Mouse (Mus musculus) hindbrain, embryonic 15.5 days (tissue): ENCODE data around the gene Slc17a4. TPM values are rescaled to one million over a fixed set of nuclear protein-coding genes. Genes with fewer than 3 reads are reported as not detected.

Source experiments
- ATAC-seq: fragments of 200-750 bp; cut with Nextera tagmentation; 2 replicates; pipeline ENCODE4 v1.8.0; 2017; ENCODE audit warnings: low read depth, moderate number of reproducible peaks, moderate TSS enrichment; ENCODE audit not compliant: low FRiP score
- H3K27ac ChIP-seq: fragments of 300-500 bp; sonication (generic); replicated peaks from 2 replicates; pipeline ENCODE4 v1.5.1; 2015; ENCODE audit warnings: mild to moderate bottlenecking, inconsistent platforms
- H3K27me3 ChIP-seq: fragments of 300-500 bp; sonication (generic); 2 replicates; pipeline ENCODE4 v1.6.1; 2015; ENCODE audit warnings: control low read depth, inconsistent platforms
- H3K36me3 ChIP-seq: fragments of 300-500 bp; sonication (generic); 2 replicates; pipeline ENCODE4 v1.6.1; 2015; ENCODE audit warnings: control low read depth, inconsistent platforms
- H3K4me1 ChIP-seq: fragments of 300-500 bp; sonication (generic); replicated peaks from 2 replicates; pipeline ENCODE4 v1.6.1; 2015; ENCODE audit warnings: control low read depth, inconsistent platforms
- H3K4me2 ChIP-seq: fragments of 300-500 bp; sonication (generic); 2 replicates; pipeline ENCODE4 v1.6.1; 2015; ENCODE audit warnings: moderate library complexity, mild to moderate bottlenecking, inconsistent platforms
- H3K4me3 ChIP-seq: fragments of 300-500 bp; sonication (generic); 2 replicates; pipeline ENCODE4 v1.5.1; 2015; ENCODE audit warnings: mild to moderate bottlenecking, inconsistent platforms
- H3K9ac ChIP-seq: fragments of 300-500 bp; sonication (generic); 2 replicates; pipeline ENCODE4 v1.6.1; 2015; ENCODE audit warnings: inconsistent platforms
- H3K9me3 ChIP-seq: fragments of 300-500 bp; sonication (generic); 2 replicates; pipeline ENCODE4 v1.6.1; 2016; ENCODE audit warnings: control low read depth, inconsistent platforms
- WGBS: fragments of 180-500 bp; shearing (Covaris S2); methylation state at CpG from one replicate; pipeline ENCODE4 v1.1.7; 2015; 5-methylcytosine and 5-hydroxymethylcytosine counted together
- microRNA-seq: library from miRNA; unstranded; fragments of <30 nt; microRNA quantifications from one replicate; pipeline ENCODE4, GENCODE M21; 2016
- polyA plus RNA-seq: library from polyadenylated mRNA; unstranded; fragments of >200 nt; fragmentation: Nextera tagmentation; extraction: Ambion mirVana; gene quantifications from 2 replicates; pipeline ENCODE4 v1.2.1, GENCODE M21; 2015

Gene Slc17a4
- polyA plus RNA-seq, 1 experiment from 2014 or later = not detected

DNA sequence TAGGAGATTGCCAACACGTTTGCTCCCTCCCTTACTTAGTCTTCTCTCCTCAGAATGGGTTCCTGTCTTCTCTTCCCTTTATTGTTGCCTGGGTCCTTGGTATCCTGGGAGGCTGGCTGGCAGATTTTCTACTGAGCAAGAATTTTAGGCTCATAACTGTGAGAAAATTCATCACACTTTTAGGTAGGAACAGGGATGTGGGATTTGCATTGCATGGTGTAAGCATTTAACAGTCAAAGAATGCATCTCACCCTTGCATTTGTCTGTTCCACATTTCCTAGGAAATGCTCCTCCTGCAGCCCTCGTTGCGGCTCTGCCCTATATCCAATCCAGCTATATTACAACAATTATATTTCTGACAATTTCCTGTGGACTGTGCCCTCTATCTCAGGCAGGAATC is 58.4 kb downstream of the Slc17a4 start:
- no peak overlapping the region for H3K27ac ChIP-seq
- 62% methylated on average over 3 of the region's 3 CpGs for WGBS
- no peaks in the 10 kb centered on the region for H3K27me3 ChIP-seq
- no peaks in the 10 kb centered on the region for H3K36me3 ChIP-seq
- H3K4me3 ChIP-seq = no peak overlapping the region
- no peak overlapping the region for H3K4me2 ChIP-seq
- ATAC-seq = no peak
- no peaks in the 10 kb centered on the region for H3K4me1 ChIP-seq
- no peaks in the 10 kb centered on the region for H3K9me3 ChIP-seq
- no peak overlapping the region for H3K9ac ChIP-seq

- Histone ChIP-seq H3K36me3 (no peaks in the 10 kb centered on the region), H3K4me3 (no peak overlapping the region), H3K27ac (no peak overlapping the region), H3K9me3 (no peaks in the 10 kb centered on the region), H3K4me2 (no peak overlapping the region), H3K9ac (no peak overlapping the region), H3K4me1 (no peaks in the 10 kb centered on the region), H3K27me3 (no peaks in the 10 kb centered on the region)
- 91% methylated on average over 2 of the region's 2 CpGs for WGBS
- no peak for ATAC-seq
Measured at GRCm38 (mm10) chr13:23849299-23849698, 65.5 kb downstream of the Slc17a4 start.

Small RNAs within 50 kb of the gene (microRNA-seq; reads per million reads assigned to microRNA genes)
- not detected for gene Gm44344

Other genes starting within 250 kb of the Slc17a4 start
- 0.34 and 0.38 TPM in 2 replicates for gene Hist1h2ac, start 231.1 kb downstream of the Slc17a4 start, polyA plus RNA-seq
- 19.3 and 25.4 TPM in 2 replicates for gene Hist1h2bc, start 230.8 kb downstream of the Slc17a4 start, polyA plus RNA-seq
- gene Hist1h1t, start 219.2 kb downstream of the Slc17a4 start, polyA plus RNA-seq = not detected in 2 replicates
- 2.3 and 2.7 TPM in 2 replicates for gene Hist1h4c, start 216.6 kb downstream of the Slc17a4 start, polyA plus RNA-seq
- 4.5 and 5.1 TPM in 2 replicates for gene Hfe, start 204.2 kb downstream of the Slc17a4 start, polyA plus RNA-seq
- 7.7 and 10.4 TPM in 2 replicates for gene Hist1h1c, start 176.2 kb downstream of the Slc17a4 start, polyA plus RNA-seq
- 1.1 and 1.6 TPM in 2 replicates for gene Hist1h3c, start 169.4 kb downstream of the Slc17a4 start, polyA plus RNA-seq
- gene Hist1h2bb, start 168.3 kb downstream of the Slc17a4 start, polyA plus RNA-seq = 0.54 TPM in 1 of 2 replicates, not detected in the other
- 7.4 and 9.8 TPM in 2 replicates for gene Hist1h2ab, start 163.9 kb downstream of the Slc17a4 start, polyA plus RNA-seq
- 1.8 and 3.1 TPM in 2 replicates for gene Hist1h3b, start 162.7 kb downstream of the Slc17a4 start, polyA plus RNA-seq
- 1.1 and 1.9 TPM in 2 replicates for gene Hist1h4b, start 158.0 kb downstream of the Slc17a4 start, polyA plus RNA-seq
- 0.32 and 0.51 TPM in 2 replicates for gene Hist1h4a, start 153.8 kb downstream of the Slc17a4 start, polyA plus RNA-seq
- 0.35 and 2.4 TPM in 2 replicates for gene Hist1h3a, start 152.6 kb downstream of the Slc17a4 start, polyA plus RNA-seq
- 0.75 and 0.84 TPM in 2 replicates for gene Hist1h1a, start 151.3 kb downstream of the Slc17a4 start, polyA plus RNA-seq
- 0.10 TPM in 1 of 2 replicates, not detected in the other for gene Trim38, start 145.1 kb downstream of the Slc17a4 start, polyA plus RNA-seq
- not detected in 2 replicates for gene Slc17a2, start 108.0 kb downstream of the Slc17a4 start, polyA plus RNA-seq
- not detected in 2 replicates for gene Slc17a3, start 75.6 kb downstream of the Slc17a4 start, polyA plus RNA-seq
- gene Slc17a1, start 47.3 kb downstream of the Slc17a4 start, polyA plus RNA-seq = not detected in 2 replicates
- gene Hist1h2ba, start 19.1 kb upstream of the Slc17a4 start, polyA plus RNA-seq = not detected in 2 replicates
- not detected in 2 replicates for gene Hist1h2aa, start 19.5 kb upstream of the Slc17a4 start, polyA plus RNA-seq
- 0.88 and 1.6 TPM in 2 replicates for gene Scgn, start 76.2 kb upstream of the Slc17a4 start, polyA plus RNA-seq